Mouse (Mus musculus): ENCODE measurements at regions not wholly inside any gene's neighbourhood (a gene's known extent, or its start where the extent isn't known, plus 50 kb on each side); places are given as distances from the start of the nearest gene placed in this dataset.

- DNase-seq (ENCODE audit: low spot score): no peak
These were observed 261.8 kb upstream of the Sox11 start for GRCm38 (mm10) chr12:27604061-27604679.

GRCm38 (mm10) chr12:27599149-27599548 is 256.8 kb upstream of the Sox11 start:
- DNase-seq (ENCODE audit: low spot score): peak; percentile 34

GRCm38 (mm10) chr12:27597878-27598277 is 255.5 kb upstream of the Sox11 start:
- DNase-seq (ENCODE audit: low spot score): no peak

- DNase-seq (ENCODE audit: low spot score): no peak
These were observed 254.9 kb upstream of the Sox11 start for GRCm38 (mm10) chr12:27597322-27597721.

GRCm38 (mm10) chr12:27595576-27595975 is 253.2 kb upstream of the Sox11 start:
- no peak for DNase-seq (ENCODE audit: low spot score)

GRCm38 (mm10) chr12:27593436-27593835 is 251.1 kb upstream of the Sox11 start:
- DNase-seq (ENCODE audit: low spot score): no peak

- no peak for DNase-seq (ENCODE audit: low spot score)
These were observed 233.8 kb upstream of the Sox11 start for GRCm38 (mm10) chr12:27576109-27576700.

GRCm38 (mm10) chr12:27575629-27576028 is 233.3 kb upstream of the Sox11 start:
- DNase-seq (ENCODE audit: low spot score): no peak

- no peak for DNase-seq (ENCODE audit: low spot score)
These were observed 224.9 kb upstream of the Sox11 start for GRCm38 (mm10) chr12:27567250-27567649.

GRCm38 (mm10) chr12:27565965-27566507 is 223.7 kb upstream of the Sox11 start:
- no peak for DNase-seq (ENCODE audit: low spot score)

GRCm38 (mm10) chr12:27564641-27565306 is 222.4 kb upstream of the Sox11 start:
- DNase-seq (ENCODE audit: low spot score): no peak

GRCm38 (mm10) chr12:27563900-27564299 is 221.5 kb upstream of the Sox11 start:
- no peak for DNase-seq (ENCODE audit: low spot score)

- DNase-seq (ENCODE audit: low spot score): no peak
These were observed 210.4 kb upstream of the Sox11 start for GRCm38 (mm10) chr12:27552809-27553208.

- no peak for DNase-seq (ENCODE audit: low spot score)
These were observed 195.8 kb upstream of the Sox11 start for GRCm38 (mm10) chr12:27538210-27538609.

GRCm38 (mm10) chr12:27537507-27537906 is 195.1 kb upstream of the Sox11 start:
- no peak for DNase-seq (ENCODE audit: low spot score)

GRCm38 (mm10) chr12:27537017-27537416 is 194.6 kb upstream of the Sox11 start:
- DNase-seq (ENCODE audit: low spot score): no peak

GRCm38 (mm10) chr12:27525604-27526003 is 183.2 kb upstream of the Sox11 start:
- no peak for DNase-seq (ENCODE audit: low spot score)

GRCm38 (mm10) chr12:27513253-27513652 is 170.9 kb upstream of the Sox11 start:
- DNase-seq (ENCODE audit: low spot score): no peak

GRCm38 (mm10) chr12:27508226-27508560 is 165.8 kb upstream of the Sox11 start:
- DNase-seq (ENCODE audit: low spot score): no peak

- DNase-seq (ENCODE audit: low spot score): no peak
These were observed 165.3 kb upstream of the Sox11 start for GRCm38 (mm10) chr12:27507523-27508225.

GRCm38 (mm10) chr12:27502716-27503486 is 160.5 kb upstream of the Sox11 start:
- no peak for DNase-seq (ENCODE audit: low spot score)

GRCm38 (mm10) chr12:27500516-27500915 is 158.1 kb upstream of the Sox11 start:
- DNase-seq (ENCODE audit: low spot score): no peak

Measured in urinary bladder, adult 2 months (tissue).